Mouse (Mus musculus) WW6 (cell line): Measurements from ENCODE around the gene Phactr3.
A peak's percentile ranks its signal among the peaks of the same experiment; 100 is the strongest.

Experiments
- DNase-seq: peaks from one replicate; pipeline ENCODE4 v3.0.0-alpha.2; 2013; ENCODE audit warnings: low read depth, low spot score

Gene Phactr3

DNA sequence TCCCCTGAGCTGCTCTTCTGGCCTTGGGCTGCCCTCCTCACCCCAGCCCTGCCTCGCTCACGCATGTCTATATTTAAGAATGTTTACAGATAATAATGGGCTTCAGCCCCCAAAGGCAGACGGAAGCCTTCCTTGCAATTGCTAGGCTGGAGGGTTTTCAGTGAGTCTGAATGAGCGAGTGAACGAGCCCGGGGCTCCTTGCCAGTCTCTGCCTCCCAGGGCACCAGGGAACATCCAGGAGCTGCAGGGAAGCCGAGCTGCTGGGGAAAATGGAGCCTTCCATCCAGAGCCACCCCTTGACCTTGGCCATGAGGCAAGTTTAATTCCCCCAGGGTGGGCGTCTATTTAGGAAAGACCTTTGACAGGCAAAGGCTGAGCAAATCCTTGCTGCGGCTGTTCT is 74.1 kb downstream of the Phactr3 start:
- no peak for DNase-seq

DNA sequence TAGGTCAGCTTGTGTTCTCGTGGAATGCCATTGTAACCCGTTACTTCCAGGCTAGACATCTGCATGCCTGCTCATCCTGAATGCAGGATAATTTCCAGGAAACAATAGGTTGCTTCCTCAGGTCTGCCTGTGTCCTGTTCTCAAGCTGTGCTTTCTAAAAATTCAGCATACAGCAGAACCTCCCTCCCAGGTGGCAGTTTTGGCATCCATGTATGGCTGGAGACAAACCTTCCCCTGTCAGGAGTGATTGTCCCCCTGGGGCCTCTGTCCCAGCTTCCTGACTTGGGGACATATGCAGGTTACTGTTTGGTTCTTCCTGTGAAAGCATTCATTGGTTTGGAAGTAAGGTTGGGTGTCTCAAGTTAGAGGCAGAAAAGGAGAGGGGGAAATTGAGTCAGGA is 74.7 kb downstream of the Phactr3 start:
- DNase-seq, result no peak

DNA sequence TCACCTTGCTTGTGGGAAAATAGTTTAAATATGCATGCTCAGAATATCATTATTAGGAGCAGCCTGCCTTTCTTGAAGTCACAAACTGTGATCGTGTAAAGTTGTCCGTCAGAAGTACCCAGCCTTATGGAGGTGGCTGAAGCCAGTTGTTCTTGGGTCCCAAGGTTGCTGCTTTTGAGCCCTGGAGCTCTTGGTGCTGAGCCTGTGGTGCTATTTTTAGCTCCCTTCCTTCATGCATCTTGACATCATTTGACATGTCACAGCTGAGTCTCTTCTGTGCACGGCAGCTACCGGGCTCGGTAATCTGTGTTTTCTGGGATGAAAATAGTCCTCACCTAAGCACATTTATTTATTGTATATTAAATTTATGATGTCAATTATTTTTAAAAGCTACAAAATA is 76.1 kb downstream of the Phactr3 start:
- DNase-seq, result no peak

DNA sequence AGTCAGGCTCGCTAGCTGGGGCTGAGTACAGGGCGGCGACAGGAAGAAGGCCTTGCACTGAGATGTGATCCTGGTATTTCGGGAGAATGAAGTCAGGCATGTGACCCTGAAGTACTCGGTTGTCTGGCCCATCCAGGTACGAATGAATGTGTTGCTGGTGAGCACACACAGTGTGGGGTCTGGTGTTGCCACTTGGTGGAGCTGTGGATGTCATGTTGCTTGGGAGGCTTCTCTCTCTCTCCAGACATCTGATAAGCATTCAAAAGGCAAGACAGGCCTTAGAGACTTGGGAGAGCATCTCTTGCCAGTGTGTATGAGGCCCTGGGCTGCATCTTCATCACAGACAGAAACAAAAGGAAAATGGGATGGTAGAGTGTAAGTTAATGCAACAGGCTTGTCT is 77.3 kb downstream of the Phactr3 start:
- DNase-seq, result no peak

DNA sequence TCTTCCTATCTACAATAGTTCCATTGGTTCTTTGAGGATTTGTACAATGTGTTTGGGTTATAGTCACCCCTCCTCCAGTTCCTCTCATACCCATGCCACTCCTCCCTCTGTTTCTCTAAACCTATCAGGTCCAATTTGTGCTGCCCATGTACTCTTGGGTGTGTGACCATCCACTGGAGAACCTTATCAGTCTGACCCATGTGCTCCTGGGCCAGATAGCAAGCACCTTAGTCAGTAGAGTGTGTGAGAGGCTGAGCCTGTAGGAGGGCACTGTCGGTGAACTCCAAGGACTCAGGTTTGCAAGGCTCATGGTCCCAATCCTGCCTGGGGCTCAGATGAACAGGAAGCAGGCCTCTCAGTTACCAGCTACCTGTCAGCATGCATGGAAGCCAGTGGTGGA is 78.8 kb downstream of the Phactr3 start:
- DNase-seq, result no peak

DNA sequence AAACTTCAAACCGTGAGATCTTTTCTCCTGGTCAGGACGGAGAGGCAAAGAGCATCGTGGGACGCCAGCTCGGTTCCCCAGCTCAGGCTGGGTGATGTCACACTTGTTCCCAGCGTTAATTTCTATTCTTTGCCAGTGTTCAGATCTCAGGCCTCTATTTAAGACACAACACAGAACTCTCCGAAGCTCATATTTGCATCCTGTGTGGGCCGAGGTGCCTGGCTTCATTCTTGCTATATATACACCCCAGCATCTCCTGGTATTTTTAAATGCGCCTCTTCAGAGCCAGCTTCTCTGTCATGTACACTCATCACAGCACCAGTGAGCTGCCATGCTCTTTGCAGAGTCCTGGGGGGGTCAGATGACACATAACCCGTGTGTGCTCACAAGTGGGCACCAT is 85.7 kb downstream of the Phactr3 start:
- DNase-seq, result no peak

DNA sequence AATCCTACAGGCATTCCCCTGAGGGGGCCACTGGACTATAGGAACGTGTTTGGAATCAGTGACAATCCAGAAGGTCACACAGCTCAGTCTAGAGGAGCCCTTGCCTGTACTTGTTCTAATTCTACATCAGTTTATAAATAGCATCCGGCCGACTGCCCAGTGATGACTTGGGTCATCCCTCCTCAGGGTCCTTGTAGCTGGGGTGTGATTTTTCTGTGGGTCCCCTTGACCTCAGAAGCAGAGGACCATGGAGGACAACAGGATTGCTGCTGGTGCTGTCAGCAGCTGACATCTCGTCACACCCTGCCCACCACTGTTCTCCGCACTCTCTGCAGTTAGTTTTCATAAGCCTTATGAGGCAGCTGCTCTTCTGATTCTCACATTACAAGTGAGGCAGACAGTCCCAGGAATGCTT is 89.4 kb downstream of the Phactr3 start:
- no peak for DNase-seq

DNA sequence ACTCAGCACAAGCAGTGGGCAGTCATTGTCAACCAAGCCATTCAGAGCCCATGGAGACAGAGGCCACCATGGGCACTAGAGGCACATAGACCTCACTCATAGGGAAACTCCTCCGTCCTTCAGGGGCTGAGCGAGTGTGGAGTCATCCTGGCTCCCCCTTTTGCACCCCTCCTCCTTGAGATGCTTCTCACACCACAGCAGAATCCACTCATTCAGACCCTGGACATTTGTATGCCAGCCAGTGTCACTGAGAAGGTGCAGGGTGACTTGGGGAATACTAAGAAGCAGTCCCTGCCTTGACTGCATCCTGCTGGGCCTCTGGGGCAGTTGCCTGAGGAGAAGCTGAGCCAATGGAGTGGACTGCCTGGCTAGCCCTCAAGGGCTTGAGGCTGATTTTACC is 95.1 kb downstream of the Phactr3 start:
- no peak for DNase-seq

DNA sequence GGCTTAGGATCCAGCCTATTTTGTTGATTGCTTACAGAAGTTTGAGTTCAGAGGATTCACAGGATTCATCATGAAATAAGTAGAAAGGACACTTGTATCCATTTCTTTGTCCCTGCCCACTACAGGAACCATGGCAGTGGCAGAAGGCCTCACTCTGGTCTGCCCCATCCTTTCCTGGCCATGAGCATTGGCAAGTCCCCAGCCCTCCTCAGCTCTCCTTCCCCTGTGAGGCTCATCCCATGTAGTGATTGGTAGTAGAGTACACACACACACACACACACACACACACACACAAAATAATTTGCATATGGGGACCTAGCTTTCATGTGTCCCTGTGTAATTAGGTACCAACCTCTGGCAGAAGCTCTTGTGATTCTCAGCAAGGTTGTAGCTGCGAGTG is 95.8 kb downstream of the Phactr3 start:
- no peak for DNase-seq

DNA sequence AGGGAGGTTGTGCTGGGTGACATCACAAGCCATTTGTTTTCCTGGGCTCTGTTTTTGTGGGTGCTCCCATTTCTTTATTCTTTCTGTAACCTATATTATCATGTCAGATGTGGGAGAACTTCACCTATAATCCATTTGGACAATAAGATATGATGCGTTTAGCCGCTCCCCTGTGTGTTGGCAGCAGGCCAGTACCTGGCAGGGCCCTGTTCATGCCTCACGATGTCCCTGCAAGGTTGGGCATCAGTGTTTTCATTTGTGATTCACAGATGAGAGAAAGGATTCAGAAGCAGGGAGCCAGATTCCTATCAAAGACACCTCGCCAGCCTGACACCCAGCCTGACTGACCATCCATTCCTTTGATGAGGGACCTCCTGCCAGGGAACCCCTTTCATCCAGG is 99.7 kb downstream of the Phactr3 start:
- DNase-seq, result no peak

DNA sequence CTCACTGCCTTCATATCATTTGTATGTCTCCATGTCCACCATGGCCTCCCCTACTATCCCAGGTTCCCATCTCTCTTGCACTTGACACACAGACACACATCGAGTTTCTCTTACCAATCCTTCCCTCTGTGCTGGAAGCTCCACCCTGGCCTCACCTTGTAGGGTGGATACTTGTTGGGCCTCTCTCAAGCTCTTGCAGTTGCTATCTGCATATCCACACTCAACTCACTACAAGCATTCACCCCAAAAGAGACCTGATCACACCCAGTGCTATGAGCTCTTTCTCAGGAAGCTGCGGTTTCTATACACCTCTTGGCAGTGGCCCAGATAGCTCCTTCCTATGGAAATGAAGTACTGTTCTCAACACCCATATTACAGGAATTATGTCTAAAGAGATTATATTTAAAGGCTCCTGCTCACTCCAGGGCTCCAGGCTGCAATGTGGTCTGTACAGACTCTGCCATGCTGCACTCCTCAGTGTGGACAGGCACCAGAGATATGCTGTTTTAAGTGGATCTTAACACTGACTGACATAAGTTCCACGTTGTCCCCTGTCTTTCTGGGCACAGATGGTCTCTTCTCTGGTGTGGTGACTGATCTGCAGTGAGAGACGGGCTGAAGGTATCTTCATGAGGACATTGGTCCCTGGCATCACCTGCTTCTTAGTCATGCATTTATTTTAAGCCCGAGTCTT is 100.8 kb downstream of the Phactr3 start:
- no peak for DNase-seq

DNA sequence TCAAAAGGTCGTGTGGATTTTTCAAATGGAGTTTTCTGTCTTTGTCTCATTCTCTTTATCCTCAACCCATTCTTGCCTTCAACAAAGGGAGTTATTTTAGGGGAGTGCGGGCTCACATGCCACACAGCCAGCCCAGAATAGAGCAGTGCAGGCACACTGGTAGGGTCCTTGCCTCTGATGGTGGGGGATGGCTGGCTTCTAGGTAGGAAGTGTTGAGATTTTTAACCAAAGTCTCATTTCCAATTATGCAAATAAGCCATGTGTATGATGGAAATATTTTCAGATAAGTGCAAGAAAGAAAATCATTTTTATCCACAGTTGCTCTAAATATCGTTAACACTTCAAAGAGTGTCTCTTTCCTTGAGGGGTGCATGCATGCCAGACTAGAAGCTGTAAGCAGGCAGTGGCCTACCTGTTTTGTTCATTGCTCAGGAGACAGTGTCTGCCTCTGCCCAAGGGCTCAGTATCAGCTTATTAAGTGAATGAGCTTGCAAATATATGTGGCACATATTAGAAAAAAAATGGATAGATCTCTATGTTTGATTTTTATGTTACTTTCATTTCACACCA is 101.5 kb downstream of the Phactr3 start:
- DNase-seq, result no peak

DNA sequence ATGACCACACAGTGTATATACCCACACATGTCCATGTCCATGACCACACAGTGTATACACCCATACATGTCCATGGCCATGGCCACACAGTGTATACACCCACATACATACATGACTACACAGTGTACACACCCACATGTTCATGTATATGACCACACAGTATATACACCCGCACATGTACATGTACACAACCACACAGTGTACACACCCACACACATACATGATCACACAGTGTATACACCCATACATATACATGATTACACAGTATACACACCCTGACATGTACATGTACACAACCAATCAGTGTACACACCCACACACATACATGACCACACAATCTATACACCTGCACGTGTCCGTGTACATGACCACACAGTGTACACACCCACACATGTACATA is 102.2 kb downstream of the Phactr3 start:
- DNase-seq, result no peak

DNA sequence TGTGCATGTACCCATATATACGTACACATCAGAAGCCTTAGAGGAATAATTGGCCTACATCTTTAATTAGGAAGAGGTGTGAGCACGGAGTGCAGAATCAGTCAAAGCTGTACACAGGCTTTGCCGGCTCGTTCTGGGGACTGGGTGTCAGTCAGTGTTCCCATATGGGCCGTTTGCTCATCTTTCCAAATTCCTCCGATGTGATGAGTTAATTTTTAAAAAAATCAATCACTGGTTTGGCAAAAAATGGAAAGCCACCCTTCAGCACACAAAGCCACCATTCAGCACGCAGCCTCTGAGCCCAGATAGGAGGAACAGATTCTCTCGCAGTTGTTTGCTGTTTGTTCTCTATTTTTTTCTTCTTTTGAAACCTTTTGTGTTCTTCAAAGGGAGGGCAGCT is 110.5 kb downstream of the Phactr3 start:
- DNase-seq, result no peak

DNA sequence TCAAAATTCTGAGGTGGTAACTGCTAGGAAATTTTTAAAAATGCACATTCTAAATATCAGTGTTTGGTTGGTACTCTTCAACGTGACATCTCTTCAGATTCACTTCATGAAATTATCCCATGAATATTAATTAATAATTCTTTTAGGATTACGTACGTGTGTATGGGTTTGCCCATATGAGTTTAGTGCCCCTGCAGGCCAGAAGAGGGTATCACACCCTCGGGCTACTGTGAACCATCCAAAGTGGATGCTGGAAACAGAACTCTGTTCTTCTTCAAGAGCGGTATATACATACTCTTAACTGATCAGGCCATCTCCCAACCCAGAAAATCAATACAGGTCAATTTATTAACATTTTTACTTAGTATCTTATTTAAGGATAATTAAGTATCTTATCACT is 114.7 kb downstream of the Phactr3 start:
- DNase-seq, result no peak

DNA sequence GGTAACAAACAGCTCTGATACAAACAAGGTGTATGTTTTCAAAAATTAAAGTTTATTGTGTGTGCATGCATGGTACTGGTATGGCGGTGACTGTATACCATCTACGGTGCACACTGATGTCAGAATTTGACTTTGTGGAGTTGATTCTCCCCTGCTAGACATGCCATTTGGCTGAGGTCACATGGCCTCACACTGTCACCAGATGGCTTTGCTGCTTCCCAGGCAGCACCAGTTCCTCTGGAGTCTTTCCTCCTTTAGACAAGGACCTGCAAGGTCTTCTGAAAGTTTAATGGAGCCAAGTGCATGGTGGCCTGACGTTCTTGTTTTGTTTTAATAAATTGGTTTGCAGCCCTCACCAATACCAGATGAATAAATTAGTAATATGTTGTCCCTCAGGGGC is 118.3 kb downstream of the Phactr3 start:
- DNase-seq, result no peak

DNA sequence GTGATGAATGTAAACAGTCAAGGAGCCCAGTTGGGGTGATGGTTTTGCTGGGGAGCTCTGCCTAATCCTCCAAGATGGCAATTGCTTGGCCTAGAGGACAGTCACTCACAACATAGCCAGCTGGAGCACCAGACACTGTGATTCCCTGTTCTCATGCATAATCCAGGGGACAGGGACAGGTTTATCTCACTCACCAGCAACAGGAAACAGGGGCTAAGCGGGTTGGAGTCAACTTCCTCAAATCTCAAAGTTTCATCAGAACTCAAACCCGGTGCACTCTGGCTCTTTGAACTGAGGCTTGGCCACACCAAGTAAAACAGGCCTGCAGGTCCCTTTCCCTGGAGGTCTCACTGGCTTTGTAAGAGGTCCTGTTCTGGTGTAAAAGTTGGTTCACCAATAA is 119.7 kb downstream of the Phactr3 start:
- no peak for DNase-seq

DNA sequence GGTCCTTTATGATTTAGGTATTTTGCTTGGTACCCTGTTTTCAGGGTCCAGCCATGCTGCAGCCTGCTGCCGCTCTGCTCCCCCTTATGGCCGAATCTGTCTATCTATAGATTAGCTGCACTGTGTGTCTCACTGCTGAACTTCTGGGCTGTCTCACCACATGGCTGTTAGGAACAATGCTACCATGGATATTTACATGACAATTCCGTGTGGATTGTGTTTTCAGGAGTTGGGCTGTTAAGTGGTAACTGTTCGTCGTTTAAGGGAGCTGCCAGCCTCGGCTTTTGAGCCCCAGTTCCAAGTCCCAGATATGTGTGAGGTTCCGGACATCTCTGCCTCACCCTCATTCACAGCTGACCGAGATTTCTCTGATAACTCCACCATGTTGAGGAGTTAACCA is 122.1 kb downstream of the Phactr3 start:
- no peak for DNase-seq

DNA sequence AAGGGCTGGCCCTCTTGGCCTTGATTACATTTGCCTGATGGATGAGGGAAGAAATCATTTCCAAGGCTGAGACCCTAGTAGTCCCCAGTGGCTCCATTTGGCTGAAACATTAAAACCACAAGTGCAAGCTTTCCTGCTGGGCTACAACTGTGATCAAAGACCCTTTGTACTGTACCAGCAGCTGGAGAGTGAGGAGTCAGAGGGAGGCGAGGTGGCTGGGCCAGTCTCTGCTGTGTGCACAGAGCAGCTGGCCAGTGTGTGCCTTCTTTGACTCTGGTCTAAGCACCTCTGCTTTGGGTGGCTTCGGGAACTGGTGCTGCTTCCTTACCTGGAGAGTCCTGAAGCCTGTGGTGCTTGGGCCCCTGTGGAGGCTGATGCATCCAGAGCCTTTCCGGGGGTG is 122.6 kb downstream of the Phactr3 start:
- DNase-seq, result no peak

DNA sequence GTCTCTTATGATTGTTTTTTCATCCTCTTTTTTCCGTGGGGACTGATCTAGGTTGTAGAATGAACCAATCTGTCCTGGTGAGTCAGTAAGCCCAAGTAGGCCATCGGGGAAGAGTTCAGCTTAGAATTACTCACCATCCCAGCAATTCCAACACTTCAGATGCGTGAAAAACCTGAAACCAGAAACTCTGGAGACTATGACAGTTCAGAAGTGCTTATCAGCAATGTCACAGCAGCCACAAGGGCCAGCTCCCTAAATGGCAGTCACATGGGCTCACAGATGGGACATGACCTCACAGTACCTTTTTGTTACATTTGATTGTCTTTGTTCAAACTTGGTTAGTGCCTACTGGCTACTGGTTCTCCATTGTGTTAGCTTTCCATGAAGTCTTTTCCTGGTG is 124.2 kb downstream of the Phactr3 start:
- DNase-seq, result no peak

DNA sequence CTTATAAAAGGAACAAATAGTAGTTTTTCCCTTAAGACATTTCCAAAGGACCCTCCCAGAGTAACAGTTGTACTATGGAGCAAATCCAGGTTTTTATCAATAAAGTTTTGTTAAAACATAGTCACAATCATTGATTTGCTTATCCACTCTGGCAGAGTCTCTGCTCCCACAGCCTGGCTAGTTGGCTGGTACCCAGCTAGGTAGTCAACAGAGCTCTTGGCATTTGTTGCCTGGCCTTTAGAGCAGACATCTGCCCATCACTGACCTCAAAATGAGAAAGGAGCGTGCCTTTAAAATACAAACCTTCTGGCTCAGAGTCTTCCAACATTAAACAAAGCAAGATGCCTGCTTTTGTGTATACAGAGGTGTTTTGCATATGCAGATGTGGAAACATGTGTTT is 126.1 kb downstream of the Phactr3 start:
- DNase-seq, result no peak

DNA sequence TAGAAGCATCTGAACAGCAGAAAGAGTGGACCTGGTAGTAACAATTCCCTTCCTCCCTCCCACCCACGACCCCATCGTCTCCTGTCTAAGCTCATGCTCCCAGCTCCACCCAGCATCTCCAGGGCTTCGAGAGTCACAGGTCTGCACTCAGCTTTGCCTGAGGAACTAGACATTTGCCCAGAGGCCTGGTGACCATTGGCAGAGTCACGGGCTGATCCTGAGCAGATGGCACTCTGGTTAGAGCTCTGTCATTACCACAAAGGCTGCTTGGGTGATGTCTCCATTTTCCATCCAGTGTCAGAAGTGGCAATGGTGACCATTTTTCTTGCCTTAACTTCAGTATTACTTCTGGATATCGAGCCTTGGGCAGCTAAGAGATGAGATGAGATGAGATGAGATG is 127.1 kb downstream of the Phactr3 start:
- no peak for DNase-seq

DNA sequence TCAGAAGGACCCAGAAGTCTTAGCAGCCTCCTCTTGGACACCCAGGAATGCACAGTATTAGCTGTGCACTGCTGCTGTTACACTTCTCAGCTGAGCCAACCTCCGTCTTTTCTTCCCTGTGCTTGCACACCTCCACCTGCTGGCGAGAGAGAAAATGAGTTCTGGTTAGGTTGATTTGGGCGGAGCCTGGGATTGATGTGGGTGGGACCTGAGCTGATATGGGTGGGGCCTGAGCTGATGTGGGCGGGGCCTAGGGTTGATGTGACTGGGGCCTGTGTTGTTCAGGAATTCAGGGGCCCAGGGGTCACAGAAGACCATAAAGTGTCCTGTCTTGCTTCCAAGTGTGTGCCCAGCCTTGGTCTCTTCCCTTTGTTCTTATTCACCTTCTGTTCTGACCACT is 128.0 kb downstream of the Phactr3 start:
- DNase-seq, result peak; percentile 40

DNA sequence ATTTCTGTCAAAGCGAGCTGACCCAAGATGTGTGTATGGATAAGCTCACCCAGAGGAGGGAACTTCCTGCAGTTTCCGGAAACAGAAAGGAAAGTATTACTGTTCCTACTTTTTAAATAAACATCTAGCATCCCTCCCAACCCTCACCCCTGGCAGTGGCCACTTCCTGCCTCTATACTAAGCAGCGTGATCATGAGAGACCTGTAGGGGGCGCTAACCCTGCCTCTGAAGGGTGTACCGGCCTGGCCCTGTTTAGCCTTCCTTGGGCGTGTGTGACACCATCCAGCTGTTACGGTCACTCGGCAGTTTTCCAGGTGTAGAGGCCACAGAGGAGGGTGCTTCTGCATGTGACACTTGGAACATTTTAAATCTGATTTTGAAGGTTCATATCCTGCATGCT is 128.5 kb downstream of the Phactr3 start:
- no peak for DNase-seq
